Mouse (Mus musculus): ENCODE measurements at regions not wholly inside any gene's neighbourhood (a gene's known extent, or its start where the extent isn't known, plus 50 kb on each side); places are given as distances from the start of the nearest gene placed in this dataset.

GRCm38 (mm10) chr9:113305761-113306160 lies 402.3 kb downstream of the Pdcd6ip start:
- no peaks in the 10 kb centered on the region for H3K9me3 ChIP-seq (ENCODE audit: low read length)
- H3K27me3 ChIP-seq (ENCODE audit: insufficient read depth, low read length), result peaks cover 25% of the 10 kb centered on the region
- TF ChIP-seq NANOG (IDR thresholded peaks at IDR 0.05; ENCODE audit: borderline replicate concordance, low read length) (no peak), POU5F1 (IDR thresholded peaks at IDR 0.05; ENCODE audit: borderline replicate concordance, low read length) (no peak), CTCF (conservative IDR thresholded peaks at IDR 0.05; ENCODE audit: low read length) (no peak)
- H3K4me1 ChIP-seq (replicated peaks; ENCODE audit: low read depth, low read length), result peaks cover 24% of the 10 kb centered on the region
- no peaks in the 10 kb centered on the region for H3K36me3 ChIP-seq (ENCODE audit: insufficient read depth, low read length)
- H3K4me3 ChIP-seq (replicated peaks; ENCODE audit: low read length), result no peak overlapping the region

GRCm38 (mm10) chr9:113302429-113302828 lies 405.6 kb downstream of the Pdcd6ip start:
- Histone ChIP-seq H3K4me3 (replicated peaks; ENCODE audit: low read length) (no peak overlapping the region), H3K9me3 (ENCODE audit: low read length) (no peaks in the 10 kb centered on the region)

GRCm38 (mm10) chr9:113300846-113301245 lies 407.2 kb downstream of the Pdcd6ip start:
- H3K9me3 ChIP-seq (ENCODE audit: low read length), result no peaks in the 10 kb centered on the region
- H3K4me3 ChIP-seq (replicated peaks; ENCODE audit: low read length), result no peak overlapping the region
- TF ChIP-seq NANOG (IDR thresholded peaks at IDR 0.05; ENCODE audit: borderline replicate concordance, low read length), result no peak
- TF ChIP-seq CTCF (conservative IDR thresholded peaks at IDR 0.05; ENCODE audit: low read length), result peak; percentile 50
- TF ChIP-seq POU5F1 (IDR thresholded peaks at IDR 0.05; ENCODE audit: borderline replicate concordance, low read length), result no peak
- no peaks in the 10 kb centered on the region for H3K36me3 ChIP-seq (ENCODE audit: insufficient read depth, low read length)
- H3K4me1 ChIP-seq (replicated peaks; ENCODE audit: low read depth, low read length), result peaks cover 43% of the 10 kb centered on the region
- peaks cover 18% of the 10 kb centered on the region for H3K27me3 ChIP-seq (ENCODE audit: insufficient read depth, low read length)

More at GRCm38 (mm10) chr9:113302429-113302828, 405.6 kb downstream of the Pdcd6ip start:
- H3K27me3 ChIP-seq (ENCODE audit: insufficient read depth, low read length), result peaks cover 25% of the 10 kb centered on the region
- H3K36me3 ChIP-seq (ENCODE audit: insufficient read depth, low read length), result no peaks in the 10 kb centered on the region
- TF ChIP-seq CTCF (conservative IDR thresholded peaks at IDR 0.05; ENCODE audit: low read length), result no peak
- no peak for TF ChIP-seq POU5F1 (IDR thresholded peaks at IDR 0.05; ENCODE audit: borderline replicate concordance, low read length)
- TF ChIP-seq NANOG (IDR thresholded peaks at IDR 0.05; ENCODE audit: borderline replicate concordance, low read length), result no peak
- peaks cover 43% of the 10 kb centered on the region for H3K4me1 ChIP-seq (replicated peaks; ENCODE audit: low read depth, low read length)

- no peaks in the 10 kb centered on the region for H3K36me3 ChIP-seq (ENCODE audit: insufficient read depth, low read length)
These were observed 408.2 kb downstream of the Pdcd6ip start for GRCm38 (mm10) chr9:113299900-113300299.

GRCm38 (mm10) chr9:113295850-113296467 lies 412.1 kb downstream of the Pdcd6ip start:
- H3K9me3 ChIP-seq (ENCODE audit: low read length), result no peaks in the 10 kb centered on the region
- no peak overlapping the region for H3K4me3 ChIP-seq (replicated peaks; ENCODE audit: low read length)

More at GRCm38 (mm10) chr9:113299900-113300299, 408.2 kb downstream of the Pdcd6ip start:
- peaks cover 43% of the 10 kb centered on the region for H3K4me1 ChIP-seq (replicated peaks; ENCODE audit: low read depth, low read length)
- H3K9me3 ChIP-seq (ENCODE audit: low read length), result no peaks in the 10 kb centered on the region
- no peak overlapping the region for H3K4me3 ChIP-seq (replicated peaks; ENCODE audit: low read length)
- no peak for TF ChIP-seq CTCF (conservative IDR thresholded peaks at IDR 0.05; ENCODE audit: low read length)
- TF ChIP-seq POU5F1 (IDR thresholded peaks at IDR 0.05; ENCODE audit: borderline replicate concordance, low read length), result no peak
- no peak for TF ChIP-seq NANOG (IDR thresholded peaks at IDR 0.05; ENCODE audit: borderline replicate concordance, low read length)
- peaks cover 10% of the 10 kb centered on the region; the same call in 1 of the 2 replicates for H3K27me3 ChIP-seq (ENCODE audit: insufficient read depth, low read length)

GRCm38 (mm10) chr9:113287397-113287796 lies 420.7 kb downstream of the Pdcd6ip start:
- no peak for TF ChIP-seq CTCF (conservative IDR thresholded peaks at IDR 0.05; ENCODE audit: low read length)
- no peak for TF ChIP-seq NANOG (IDR thresholded peaks at IDR 0.05; ENCODE audit: borderline replicate concordance, low read length)
- no peak for TF ChIP-seq POU5F1 (IDR thresholded peaks at IDR 0.05; ENCODE audit: borderline replicate concordance, low read length)
- Histone ChIP-seq H3K4me1 (replicated peaks; ENCODE audit: low read depth, low read length) (no peaks in the 10 kb centered on the region), H3K4me3 (replicated peaks; ENCODE audit: low read length) (no peak overlapping the region), H3K36me3 (ENCODE audit: insufficient read depth, low read length) (no peaks in the 10 kb centered on the region), H3K9me3 (ENCODE audit: low read length) (no peaks in the 10 kb centered on the region), H3K27me3 (ENCODE audit: insufficient read depth, low read length) (peaks cover 8% of the 10 kb centered on the region; the same call in 1 of the 2 replicates)

More at GRCm38 (mm10) chr9:113295850-113296467, 412.1 kb downstream of the Pdcd6ip start:
- Histone ChIP-seq H3K36me3 (ENCODE audit: insufficient read depth, low read length) (no peaks in the 10 kb centered on the region), H3K27me3 (ENCODE audit: insufficient read depth, low read length) (no peaks in the 10 kb centered on the region), H3K4me1 (replicated peaks; ENCODE audit: low read depth, low read length) (peaks cover 21% of the 10 kb centered on the region)
- TF ChIP-seq POU5F1 (IDR thresholded peaks at IDR 0.05; ENCODE audit: borderline replicate concordance, low read length) (no peak), CTCF (conservative IDR thresholded peaks at IDR 0.05; ENCODE audit: low read length) (no peak), NANOG (IDR thresholded peaks at IDR 0.05; ENCODE audit: borderline replicate concordance, low read length) (no peak)

- TF ChIP-seq CTCF (conservative IDR thresholded peaks at IDR 0.05; ENCODE audit: low read length) (no peak), POU5F1 (IDR thresholded peaks at IDR 0.05; ENCODE audit: borderline replicate concordance, low read length) (no peak), NANOG (IDR thresholded peaks at IDR 0.05; ENCODE audit: borderline replicate concordance, low read length) (no peak)
- Histone ChIP-seq H3K27me3 (ENCODE audit: insufficient read depth, low read length) (peaks cover 8% of the 10 kb centered on the region; the same call in 1 of the 2 replicates), H3K36me3 (ENCODE audit: insufficient read depth, low read length) (no peaks in the 10 kb centered on the region), H3K4me1 (replicated peaks; ENCODE audit: low read depth, low read length) (no peaks in the 10 kb centered on the region), H3K4me3 (replicated peaks; ENCODE audit: low read length) (no peak overlapping the region), H3K9me3 (ENCODE audit: low read length) (no peaks in the 10 kb centered on the region)
These were observed 424.8 kb downstream of the Pdcd6ip start for GRCm38 (mm10) chr9:113283244-113283643.

GRCm38 (mm10) chr9:113270595-113270994 lies 437.5 kb downstream of the Pdcd6ip start:
- TF ChIP-seq CTCF (conservative IDR thresholded peaks at IDR 0.05; ENCODE audit: low read length) (no peak), NANOG (IDR thresholded peaks at IDR 0.05; ENCODE audit: borderline replicate concordance, low read length) (no peak), POU5F1 (IDR thresholded peaks at IDR 0.05; ENCODE audit: borderline replicate concordance, low read length) (no peak)
- Histone ChIP-seq H3K9me3 (ENCODE audit: low read length) (no peaks in the 10 kb centered on the region), H3K4me1 (replicated peaks; ENCODE audit: low read depth, low read length) (peaks cover 10% of the 10 kb centered on the region), H3K4me3 (replicated peaks; ENCODE audit: low read length) (no peak overlapping the region), H3K36me3 (ENCODE audit: insufficient read depth, low read length) (no peaks in the 10 kb centered on the region), H3K27me3 (ENCODE audit: insufficient read depth, low read length) (0 out of 2 replicates have a peak, but pooled peaks cover 2% of the 10 kb centered on the region)

Data from E14TG2a.4 (cell line).